Mouse (Mus musculus) cerebellum, adult 2 months (tissue): ENCODE results near the gene Vill.

Source experiments
- CTCF ChIP-seq: fragments of 200-500 bp; IDR thresholded peaks from 2 replicates; pipeline ENCODE4 v1.5.1; 2011; ENCODE audit warnings: low read depth, mild to moderate bottlenecking, control low read depth, low read length, moderate library complexity, borderline replicate concordance; ENCODE audit not compliant: insufficient read depth
- POLR2A ChIP-seq: fragments of 200-500 bp; IDR thresholded peaks from 2 replicates; pipeline ENCODE4 v1.6.1; 2011; ENCODE audit warnings: low read length, control low read depth, borderline replicate concordance; ENCODE audit not compliant: insufficient read depth

DNA sequence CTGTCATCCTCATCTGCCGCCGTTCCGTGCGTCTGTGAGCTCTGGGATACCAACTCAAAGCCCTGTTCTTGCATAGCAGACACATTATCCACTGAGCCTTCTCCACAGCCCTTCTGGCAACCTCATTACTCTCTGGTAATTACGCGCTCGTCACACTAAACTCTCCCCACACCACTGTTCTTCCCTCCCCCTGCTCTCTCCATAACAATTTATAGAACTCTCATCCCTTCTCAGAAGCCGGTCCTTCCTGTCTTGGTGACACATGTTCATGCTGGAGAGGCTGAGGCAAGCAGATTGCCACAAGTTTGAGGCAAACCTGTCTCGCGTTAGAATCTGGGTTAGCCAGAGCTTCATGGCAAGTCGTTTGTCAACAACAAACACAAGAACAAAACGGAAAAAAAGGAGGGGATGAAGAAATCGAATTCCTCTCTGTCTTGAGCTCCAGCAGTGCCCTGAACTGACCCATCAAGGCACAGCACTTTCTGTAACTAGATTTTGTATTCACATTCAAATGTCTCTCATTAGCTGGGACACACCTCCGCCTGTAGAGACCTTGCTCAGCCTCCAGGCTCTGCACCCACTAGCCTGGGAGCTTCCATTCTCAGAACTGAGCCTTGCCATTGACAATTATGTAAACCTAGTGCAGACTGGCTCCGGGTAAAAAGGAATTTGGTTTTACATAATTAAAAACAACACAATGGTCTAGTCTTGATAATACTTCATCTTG lies 47.1 kb upstream of the Vill start:
- TF ChIP-seq CTCF, result no peak
- TF ChIP-seq POLR2A, result no peak
